Mouse (Mus musculus): ENCODE measurements around the gene Egfl7.

GRCm38 (mm10) chr2:26566221-26566620 lies 13.6 kb upstream of the Egfl7 start:
- no peak for TF ChIP-seq POLR2A (IDR thresholded peaks at IDR 0.05; ENCODE audit: insufficient read depth, low read depth, low read length)
- peak; percentile 29; the same call in 1 of the 2 replicates for TF ChIP-seq EP300 (IDR thresholded peaks at IDR 0.05; ENCODE audit: insufficient read depth, low read depth, low read length)
